Mouse (Mus musculus) megakaryocyte, embryonic 14.5 days (primary cell): ENCODE measurements at regions not wholly inside any gene's neighbourhood (a gene's known extent, or its start where the extent isn't known, plus 50 kb on each side); places are given as distances from the start of the nearest gene placed in this dataset.

Experiments
- FLI1 ChIP-seq: IDR thresholded peaks from 2 replicates; pipeline ENCODE4 v1.6.1; 2012; ENCODE audit warnings: low read length, inconsistent platforms, mixed read lengths
- GATA1 ChIP-seq: IDR thresholded peaks from 3 replicates; pipeline ENCODE4 v1.6.1; 2012; ENCODE audit warnings: mixed read lengths, low read length, inconsistent platforms, borderline replicate concordance

DNA sequence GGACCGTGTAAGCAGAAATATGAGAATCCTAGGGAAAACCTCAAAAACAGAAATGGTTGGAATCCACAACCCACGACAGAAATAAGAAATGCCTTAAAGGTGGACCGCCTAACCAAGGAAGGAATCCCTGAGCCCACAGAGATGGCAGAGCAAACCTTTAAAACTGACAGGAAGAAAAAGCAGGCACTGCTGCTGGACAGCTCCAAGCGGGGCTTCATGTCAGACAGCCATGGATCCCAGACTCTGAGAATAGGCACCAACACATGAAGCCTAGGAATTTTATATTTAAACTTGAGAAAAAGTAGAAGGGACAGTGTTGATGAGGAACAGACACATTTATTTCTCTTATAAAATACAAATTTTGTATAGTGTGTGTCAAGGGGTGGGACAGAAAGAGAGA lies 379.1 kb downstream of the Gxylt1 start:
- TF ChIP-seq GATA1: no peak
- no peak for TF ChIP-seq FLI1
